Mouse (Mus musculus) spleen, postnatal 4 days (tissue): ENCODE measurements around the gene Grin3a.
"Not testable (repeated sequence)": the region's sequence is repeated elsewhere in the genome, so short reads cannot be mapped to it uniquely, and the experiment has no call there.

ENCODE experiments used
- DNase-seq, 2 experiments: peaks; one replicate each; pipeline ENCODE4 v3.0.0; 2022; ENCODE audit warnings: low spot score in 2 of 2

The Grin3a gene

GRCm38 (mm10) chr4:49680171-49680875 lies 165.2 kb downstream of the Grin3a start:
- no peak for DNase-seq

GRCm38 (mm10) chr4:49676790-49677189 lies 168.8 kb downstream of the Grin3a start:
- no peak for DNase-seq

GRCm38 (mm10) chr4:49676071-49676470 lies 169.5 kb downstream of the Grin3a start:
- no peak for DNase-seq

- DNase-seq: no peak
Observed at GRCm38 (mm10) chr4:49664850-49665249, 180.7 kb downstream of the Grin3a start.

- no peak for DNase-seq
Observed at GRCm38 (mm10) chr4:49662231-49662630, 183.3 kb downstream of the Grin3a start.

- DNase-seq: no peak
Observed at GRCm38 (mm10) chr4:49661664-49662063, 183.9 kb downstream of the Grin3a start.

- no peak for DNase-seq
Observed at GRCm38 (mm10) chr4:49659421-49659820, 186.1 kb downstream of the Grin3a start.

GRCm38 (mm10) chr4:49639913-49640312 lies 205.6 kb downstream of the Grin3a start:
- no peak for DNase-seq

GRCm38 (mm10) chr4:49637821-49638220 lies 207.7 kb downstream of the Grin3a start:
- no peak for DNase-seq

GRCm38 (mm10) chr4:49632139-49632481 lies 213.4 kb downstream of the Grin3a start:
- no peak for DNase-seq

- peak; percentile 92 to 95 for DNase-seq
Observed at GRCm38 (mm10) chr4:49631319-49632138, 214.0 kb downstream of the Grin3a start, which contains the start of gene Rnf20. TSS of gene Rnf20 (plus strand) at chr4:49632006.

GRCm38 (mm10) chr4:49628941-49629340 lies 216.6 kb downstream of the Grin3a start:
- no peak for DNase-seq

GRCm38 (mm10) chr4:49626973-49627372 lies 218.6 kb downstream of the Grin3a start:
- peak; percentile 73 to 88 for DNase-seq

GRCm38 (mm10) chr4:49624969-49625368 lies 220.6 kb downstream of the Grin3a start:
- DNase-seq: not testable (repeated sequence)

- DNase-seq: no peak
Observed at GRCm38 (mm10) chr4:49623916-49624315, 221.6 kb downstream of the Grin3a start.

- no peak for DNase-seq
Observed at GRCm38 (mm10) chr4:49622272-49622671, 223.3 kb downstream of the Grin3a start.

GRCm38 (mm10) chr4:49619861-49620260 lies 225.7 kb downstream of the Grin3a start:
- DNase-seq: not testable (repeated sequence)

GRCm38 (mm10) chr4:49616924-49617323 lies 228.6 kb downstream of the Grin3a start:
- DNase-seq: no peak
